Mouse (Mus musculus) thymus, postnatal 25 days (tissue): Measurements from ENCODE around the gene Rmnd5b.

ENCODE experiments used
- DNase-seq: peaks from one replicate; pipeline ENCODE4 v3.0.0; 2022

Gene Rmnd5b

GRCm38 (mm10) chr11:51587059-51587458 lies 48.6 kb downstream of the Rmnd5b start:
- no peak for DNase-seq

DNA sequence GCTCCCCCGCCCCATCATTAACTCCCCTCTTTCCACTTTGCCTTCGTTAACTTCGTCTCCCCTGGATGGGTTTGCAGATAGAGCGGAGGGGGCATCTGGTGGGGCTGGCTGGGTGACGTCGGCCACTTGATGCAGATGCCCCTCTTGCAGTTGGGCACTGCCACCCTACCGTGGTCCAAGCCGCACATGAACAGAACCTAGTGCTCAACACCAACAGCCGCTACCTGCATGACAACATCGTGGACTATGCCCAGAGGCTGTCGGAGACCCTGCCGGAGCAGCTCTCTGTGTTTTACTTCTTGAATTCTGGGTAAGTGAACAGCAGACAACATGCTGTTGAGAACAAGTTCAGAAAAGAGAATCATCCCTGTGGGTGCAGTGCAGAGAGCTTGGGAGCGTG lies 49.3 kb downstream of the Rmnd5b start:
- DNase-seq = no peak

- no peak for DNase-seq
Observed at GRCm38 (mm10) chr11:51585608-51586252, 50.0 kb downstream of the Rmnd5b start.

- peak; percentile 97 for DNase-seq
Observed at GRCm38 (mm10) chr11:51584431-51585248, 51.1 kb downstream of the Rmnd5b start, which contains the start of gene Phykpl. TSS of gene Phykpl (plus strand) at chr11:51584757.

DNA sequence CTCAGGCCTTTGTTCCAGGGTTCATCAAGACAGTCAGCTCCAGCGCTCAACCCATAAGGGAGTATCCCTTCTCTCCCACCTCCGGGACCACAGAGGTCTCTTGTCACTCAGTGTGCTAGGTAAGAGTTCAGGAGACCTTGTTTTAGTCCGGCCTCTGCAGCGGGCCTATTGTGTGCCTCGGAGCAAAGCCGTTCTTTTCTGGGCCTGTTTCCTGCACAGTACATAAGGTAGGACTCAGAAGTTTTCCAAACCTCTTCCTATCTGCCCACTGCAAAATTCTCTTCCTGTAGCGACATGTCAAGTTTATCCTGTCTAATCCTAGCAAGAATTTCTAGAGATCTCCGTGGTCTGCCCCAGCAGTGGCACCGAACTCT lies 51.7 kb downstream of the Rmnd5b start:
- no peak for DNase-seq

DNA sequence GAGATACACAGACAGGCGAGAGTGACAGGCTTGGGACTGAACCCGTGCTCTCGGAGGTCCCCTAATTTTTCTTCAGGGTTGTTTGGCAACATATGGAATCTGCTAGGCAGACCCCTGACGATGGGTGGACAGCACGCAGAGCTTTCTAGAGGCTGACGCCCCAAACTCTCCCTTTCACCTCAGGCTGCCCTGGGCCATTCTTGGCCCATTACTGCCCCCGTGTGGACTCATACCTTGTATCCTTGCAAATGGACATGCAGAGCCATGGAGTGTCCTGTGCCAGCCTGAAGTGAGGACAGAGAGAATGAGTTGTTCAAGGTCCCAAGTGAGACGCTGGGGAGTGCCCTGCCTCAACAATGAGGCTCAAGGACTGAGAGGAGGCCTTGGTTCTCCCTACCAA lies 53.0 kb downstream of the Rmnd5b start:
- peak; percentile 72 for DNase-seq

DNA sequence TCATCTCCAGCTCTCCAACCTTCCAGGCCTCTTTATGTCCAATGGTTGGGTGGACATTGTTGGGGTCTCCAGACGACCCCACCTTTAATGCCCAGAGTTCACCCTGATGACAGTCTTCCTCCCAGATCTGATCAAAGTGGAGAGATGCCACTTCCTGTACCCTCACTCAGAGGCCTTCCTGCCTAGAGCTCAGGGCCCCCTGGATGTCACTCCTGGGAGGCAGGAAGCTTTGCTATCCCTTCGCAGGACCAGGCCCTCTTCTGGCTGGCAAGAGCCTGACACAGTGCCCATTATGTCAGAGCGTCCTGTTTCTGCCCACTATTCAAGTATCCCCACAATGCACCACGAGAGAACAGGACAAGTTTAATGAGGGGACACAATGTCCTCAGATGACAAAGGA lies 56.7 kb downstream of the Rmnd5b start:
- DNase-seq = peak; percentile 50

- peak; percentile 52 for DNase-seq
Observed at GRCm38 (mm10) chr11:51577587-51577986, 58.1 kb downstream of the Rmnd5b start.

DNA sequence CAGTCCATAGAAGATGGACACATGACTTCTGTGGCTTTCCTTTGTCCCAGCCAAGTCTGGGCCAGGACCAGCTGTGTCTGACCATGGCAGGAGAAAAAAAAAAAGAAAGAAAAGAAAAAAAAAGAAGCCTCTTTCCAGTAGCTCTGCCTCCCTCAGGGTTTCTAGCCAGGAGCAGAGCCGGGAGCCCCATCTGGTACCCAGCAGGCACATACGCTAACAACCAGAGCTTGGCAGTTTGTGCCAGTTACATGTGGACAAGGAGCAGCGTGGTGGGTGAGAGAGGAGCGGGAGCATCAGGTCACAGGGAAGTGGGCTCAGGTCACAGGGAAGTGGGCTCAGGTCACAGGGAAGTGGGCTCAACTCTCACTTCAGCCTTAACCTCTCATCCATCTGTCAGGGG lies 59.2 kb downstream of the Rmnd5b start:
- DNase-seq = no peak
